Mouse (Mus musculus) adrenal gland, adult 2 months (tissue): Measurements from ENCODE around the gene Hdlbp. TPM values are rescaled to one million over a fixed set of nuclear protein-coding genes. Genes with fewer than 3 reads are reported as not detected.

Experiments
- DNase-seq: peaks from one replicate; pipeline ENCODE4 v3.0.0; 2021
- polyA plus RNA-seq: library from polyadenylated mRNA; depleted of rRNA; stranded (reverse); fragments of >200 nt; gene quantifications from 2 replicates; pipeline ENCODE4 v1.2.3, GENCODE M21; 2012; rRNA removed
- total RNA-seq, 2 experiments: library from RNA; stranded (reverse); gene quantifications; 2 replicates each; pipeline ENCODE4 v1.2.3; 2021

Hdlbp gene
- total and polyA plus RNA-seq, 3 experiments = 51.2 to 430 (median 314) TPM

DNA sequence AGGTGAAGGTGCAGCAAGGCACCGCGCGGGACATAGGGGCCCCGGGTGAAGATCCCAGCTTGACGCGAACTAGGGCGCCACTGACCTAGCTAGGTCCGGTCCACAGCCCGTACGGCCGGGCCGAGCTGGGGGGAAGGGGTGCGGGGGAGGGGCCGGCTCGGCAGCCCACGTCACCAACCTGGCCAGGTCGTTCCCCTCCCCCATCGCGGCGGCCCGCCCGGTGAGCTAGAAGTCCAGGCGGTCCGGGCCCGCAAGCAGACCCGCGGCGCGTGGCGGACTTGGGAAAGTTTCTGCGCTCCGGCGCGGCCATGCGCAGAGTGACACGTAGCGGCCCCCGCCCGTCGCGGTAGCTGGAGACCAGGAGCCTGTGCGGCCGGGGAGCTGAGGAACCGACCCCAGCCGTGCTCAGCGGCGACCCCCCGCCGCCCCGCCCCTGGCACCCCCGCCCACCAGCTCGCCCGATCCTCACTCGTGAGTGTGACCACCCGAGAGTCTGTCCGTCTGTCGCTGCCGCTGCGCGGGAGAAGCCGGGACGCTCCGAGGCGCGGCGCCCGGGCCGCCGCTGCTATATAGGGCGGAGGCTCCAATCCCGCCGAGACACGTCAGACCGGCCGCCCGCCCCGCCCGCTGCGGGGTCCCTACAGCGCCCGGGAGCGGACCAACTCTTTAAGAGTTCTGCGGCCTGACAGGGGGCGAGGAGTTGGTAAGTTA lies 33.3 kb downstream of the Hdlbp start:
- peak; percentile 91 for DNase-seq

DNA sequence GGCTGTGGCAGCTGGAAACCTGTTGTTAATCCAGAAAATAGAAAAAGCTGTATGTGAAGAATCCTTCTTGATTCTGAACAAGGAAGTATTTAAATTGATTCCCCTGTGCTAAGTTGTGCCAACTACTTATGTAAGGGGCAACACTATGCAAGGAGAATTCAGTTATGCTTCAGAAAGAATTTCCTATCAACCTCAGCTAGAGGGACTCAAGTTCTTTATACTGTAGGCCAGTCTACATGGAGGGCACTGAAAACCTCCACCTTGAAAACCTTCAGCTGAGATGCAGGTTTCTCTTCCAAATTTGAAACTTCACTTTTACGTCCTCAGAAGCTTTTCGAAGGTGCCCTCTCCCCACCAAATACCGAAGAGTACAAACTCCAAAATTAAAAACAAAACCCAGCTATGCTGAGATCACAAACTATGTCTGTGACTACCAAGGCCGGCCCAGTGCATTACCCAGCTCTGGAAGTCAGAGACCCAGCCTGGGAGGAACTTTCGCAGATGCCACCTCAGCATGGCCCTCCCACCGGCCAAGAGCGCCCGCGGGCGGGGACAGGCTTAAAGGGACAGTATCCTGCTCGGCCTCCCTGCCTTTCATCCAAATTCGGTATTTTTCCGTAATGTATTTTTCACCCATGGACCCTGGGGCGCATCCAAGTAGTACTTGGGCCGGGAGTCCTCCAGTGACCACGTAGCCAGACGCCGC lies 34.1 kb downstream of the Hdlbp start:
- DNase-seq = peak; percentile 94

DNA sequence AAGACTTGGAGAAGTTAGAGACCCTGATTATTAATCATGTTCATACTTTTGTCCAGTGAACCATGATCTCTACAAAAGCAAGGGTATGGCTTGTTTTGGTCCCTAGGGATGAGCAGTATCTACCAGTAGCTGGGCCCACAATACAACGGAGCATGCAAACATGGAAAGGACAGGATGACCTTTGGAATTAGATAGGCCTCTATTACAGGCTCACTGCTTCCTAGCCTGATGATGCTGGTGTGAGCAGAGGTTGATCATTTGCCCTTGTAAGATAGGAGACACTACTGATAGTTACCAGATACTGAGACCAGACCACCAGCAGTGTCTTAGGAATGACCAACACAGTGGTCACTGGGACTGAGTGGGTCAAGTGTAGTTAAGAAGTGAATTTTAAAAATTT lies 39.3 kb downstream of the Hdlbp start:
- no peak for DNase-seq

DNA sequence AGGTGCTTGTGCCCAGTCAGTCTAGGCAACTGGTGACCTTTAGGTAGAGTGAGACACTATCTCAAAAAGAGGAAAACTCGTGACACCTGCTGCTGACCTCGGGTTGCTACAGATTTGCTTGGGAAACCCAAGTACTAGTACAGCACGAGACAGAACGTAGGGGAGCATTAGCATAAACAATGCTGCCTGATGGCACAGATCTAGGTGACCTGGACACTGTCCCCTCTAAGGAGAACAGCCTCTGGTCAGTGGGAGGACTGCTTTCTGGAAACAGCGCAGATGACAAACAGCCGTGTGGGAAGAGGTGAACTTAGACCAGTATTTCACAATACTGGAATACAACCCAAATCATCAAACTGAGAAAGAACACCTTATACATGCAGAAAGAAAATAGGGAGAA lies 46.5 kb downstream of the Hdlbp start:
- DNase-seq = no peak

DNA sequence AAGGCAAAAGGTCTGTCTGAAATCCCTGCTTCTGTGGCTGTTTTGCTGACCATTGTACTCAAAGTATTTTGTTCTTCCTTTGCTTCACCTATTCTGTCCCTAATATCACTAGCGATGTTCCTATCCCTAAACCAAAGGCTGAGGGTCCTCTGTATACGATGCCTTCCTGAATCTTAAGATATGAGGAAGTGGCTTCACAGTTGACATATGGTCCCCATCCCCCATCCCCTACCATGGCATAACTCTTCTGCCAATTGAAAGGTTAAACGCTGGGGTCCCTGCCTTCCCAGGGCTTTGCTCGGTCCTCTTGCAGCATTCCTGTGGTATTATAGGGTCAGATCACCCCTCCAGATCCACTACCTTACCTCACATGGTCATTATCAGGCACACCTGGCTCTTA lies 75.2 kb downstream of the Hdlbp start:
- no peak for DNase-seq

DNA sequence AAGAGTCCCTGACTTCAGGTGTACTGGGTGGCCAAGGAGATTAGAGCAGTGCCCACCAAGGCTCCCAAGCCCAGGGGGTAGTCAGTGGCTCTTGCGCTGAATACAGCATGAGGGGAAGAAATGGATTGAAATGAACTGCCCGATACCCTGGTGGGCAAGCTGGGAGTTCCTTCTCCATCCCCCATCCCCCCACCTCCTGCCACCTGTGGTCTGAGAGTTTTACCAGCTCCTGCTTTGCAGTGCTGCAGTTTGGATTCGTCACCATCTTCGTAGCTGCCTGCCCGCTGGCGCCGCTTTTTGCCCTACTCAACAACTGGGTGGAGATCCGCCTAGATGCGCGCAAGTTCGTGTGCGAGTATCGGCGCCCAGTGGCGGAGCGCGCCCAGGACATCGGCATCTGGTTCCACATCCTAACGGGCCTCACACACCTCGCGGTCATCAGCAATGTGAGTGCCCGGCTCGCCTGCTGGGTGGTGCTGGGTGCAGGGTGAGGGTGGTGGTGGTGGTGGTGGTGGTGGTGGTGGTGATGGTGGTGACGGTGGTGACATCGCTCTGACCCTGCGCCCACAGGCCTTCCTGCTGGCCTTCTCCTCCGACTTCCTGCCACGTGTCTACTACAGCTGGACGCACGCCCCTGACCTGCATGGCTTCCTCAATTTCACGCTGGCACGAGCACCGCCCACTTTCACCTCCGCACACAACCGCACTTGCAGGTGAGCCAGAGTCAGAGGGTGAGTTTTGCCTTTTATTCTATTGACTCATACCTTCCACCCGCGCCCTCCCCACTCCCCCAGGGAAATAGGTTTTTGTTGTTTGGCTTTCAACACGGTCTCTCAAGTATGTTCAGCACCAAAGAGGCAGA lies 77.2 kb downstream of the Hdlbp start:
- no peak for DNase-seq

DNA sequence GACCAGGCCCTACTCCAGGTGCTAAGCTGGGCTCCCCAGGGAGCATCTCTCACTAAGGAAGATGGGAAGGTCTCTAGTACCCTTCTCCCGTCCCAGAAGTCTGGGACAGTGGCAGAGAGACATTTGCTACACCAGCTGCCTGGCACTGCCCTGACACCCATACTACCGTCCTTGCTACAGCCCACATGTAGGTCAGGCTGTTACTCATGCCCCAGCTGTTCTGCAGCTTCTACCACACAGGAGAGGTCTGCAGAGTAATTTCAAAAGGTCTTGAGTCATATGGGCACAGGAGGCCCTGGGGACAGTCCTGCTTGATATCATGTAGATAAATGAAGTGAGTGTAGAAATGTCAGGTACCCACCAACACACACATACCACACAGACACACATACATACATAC lies 89.7 kb downstream of the Hdlbp start:
- DNase-seq = peak; percentile 56

DNA sequence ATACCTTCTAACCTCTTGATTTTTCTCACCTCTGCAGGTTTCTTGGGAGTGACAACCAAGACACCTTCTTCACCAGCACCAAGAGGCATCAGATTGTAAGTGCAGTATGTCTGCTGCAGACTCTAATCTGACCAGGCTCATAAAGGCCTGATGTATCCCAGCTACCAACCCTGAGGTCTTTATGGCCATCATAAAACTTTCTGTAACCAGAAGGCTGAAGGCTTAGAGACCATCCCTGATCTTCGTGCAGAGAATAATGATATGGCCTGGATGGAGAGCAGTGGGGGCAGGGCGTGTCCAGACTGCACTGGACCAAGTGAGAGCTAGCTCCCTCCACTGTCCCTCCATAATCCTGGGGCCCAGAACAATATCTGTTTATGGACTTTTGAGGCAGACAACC lies 91.4 kb downstream of the Hdlbp start:
- no peak for DNase-seq

DNA sequence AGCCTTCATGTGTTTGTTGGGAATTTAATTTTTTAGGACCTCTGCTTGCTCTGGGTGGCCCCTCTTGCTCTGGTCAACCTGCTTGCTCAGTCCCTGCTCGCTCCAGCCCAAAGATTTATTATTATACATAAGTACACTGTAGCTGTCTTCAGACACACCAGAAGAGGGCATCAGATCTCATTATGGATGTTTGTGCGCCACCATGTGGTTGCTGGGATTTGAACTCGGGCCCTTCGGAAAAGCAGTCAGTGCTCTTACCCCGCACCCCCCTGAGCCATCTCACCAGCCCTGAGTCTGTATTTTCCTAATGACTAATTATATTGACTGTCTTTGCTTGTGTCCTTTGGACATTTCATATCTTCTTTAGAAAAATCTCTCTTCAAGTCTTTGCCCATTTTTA lies 99.5 kb downstream of the Hdlbp start:
- no peak for DNase-seq

DNA sequence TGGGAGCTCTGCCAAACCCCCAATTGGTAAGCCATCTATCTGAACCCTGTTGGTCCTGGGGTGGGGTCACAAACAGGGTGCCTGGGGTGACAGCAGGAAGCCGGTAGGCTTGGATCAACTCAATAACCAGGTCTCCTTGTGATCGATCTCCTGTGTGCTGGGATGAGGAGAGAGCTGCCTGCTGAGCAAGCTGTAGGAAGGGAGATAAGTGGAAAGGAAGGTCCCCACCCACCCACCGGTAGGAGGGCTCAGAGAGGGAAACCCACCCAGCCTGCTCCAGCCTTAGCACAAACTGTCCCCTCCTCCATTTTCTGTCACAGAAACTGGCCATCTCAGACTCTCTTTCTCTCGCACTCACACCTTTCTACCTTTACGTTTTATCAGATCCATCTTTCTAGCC lies 101.3 kb downstream of the Hdlbp start:
- no peak for DNase-seq

DNA sequence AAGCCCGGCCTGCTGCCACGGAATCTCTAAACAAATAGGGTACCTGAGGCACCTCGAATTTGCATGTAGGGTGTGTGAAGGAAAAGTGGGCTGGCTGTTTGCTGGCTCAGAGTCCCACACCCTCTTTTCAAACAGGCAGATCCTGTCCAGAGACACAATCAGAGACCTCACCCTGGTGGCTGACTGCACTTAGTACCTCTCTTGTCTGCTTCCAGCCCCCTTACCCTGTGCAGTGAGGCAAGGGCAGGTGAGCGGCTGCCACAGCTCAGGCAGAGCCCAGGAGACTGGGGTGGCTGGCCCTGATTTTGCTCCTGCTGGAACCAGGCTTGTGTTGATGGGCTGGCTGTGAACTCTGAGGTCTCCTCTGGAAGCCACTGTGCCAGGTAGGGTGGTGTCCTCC lies 105.0 kb downstream of the Hdlbp start, which contains the start of gene Ano7:
Ano7 (plus strand) TSS at position 266 of the 400 bp plus-strand sequence.
- no peak for DNase-seq

DNA sequence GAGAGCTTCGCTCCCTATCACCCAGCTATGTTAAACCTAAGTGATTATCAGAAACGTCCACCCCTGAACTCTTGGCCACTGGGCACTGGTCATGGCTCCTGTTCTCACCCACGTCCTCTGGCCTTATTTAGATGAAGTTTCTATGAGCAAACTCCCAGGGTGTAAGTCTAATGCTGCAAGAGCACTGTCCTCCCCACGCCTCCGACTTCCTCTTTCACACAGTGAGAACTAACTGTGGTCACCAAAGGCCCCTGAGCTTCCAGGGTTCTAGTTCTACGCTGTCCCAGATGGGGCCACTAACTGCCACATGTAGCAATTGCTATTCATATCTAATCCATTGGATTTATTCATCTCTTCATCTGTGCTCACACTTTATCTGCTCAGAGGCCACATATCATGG lies 113.0 kb downstream of the Hdlbp start:
- no peak for DNase-seq

DNA sequence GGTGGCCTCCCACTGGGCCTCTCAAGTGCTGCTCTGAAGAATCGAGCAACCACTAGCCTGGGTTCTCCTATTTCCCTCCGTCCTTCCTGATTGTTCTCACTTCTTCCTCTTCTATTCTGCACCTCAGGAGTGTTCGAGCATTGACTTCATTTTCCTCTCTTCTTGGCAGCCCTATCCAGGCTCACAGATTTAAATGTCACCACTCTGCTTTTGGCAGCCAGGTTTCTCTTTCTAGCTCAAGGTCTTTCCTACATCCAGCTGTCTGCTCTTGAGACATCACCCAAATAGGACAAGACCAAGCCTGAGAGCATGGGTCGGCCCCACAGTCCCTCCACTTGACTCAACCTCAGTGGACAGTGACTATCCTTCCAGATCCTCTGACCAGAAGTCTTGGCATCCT lies 116.0 kb downstream of the Hdlbp start:
- peak; percentile 37 for DNase-seq

Other genes starting within 250 kb of the Hdlbp start
- gene Sned1, start 243.0 kb downstream of the Hdlbp start, total RNA-seq = 10 to 100 TPM; 13.8 to 18.6 TPM
- 30.9 and 34.9 TPM in 2 replicates for gene Sned1, start 243.0 kb downstream of the Hdlbp start, polyA plus RNA-seq
- gene Mterf4, start 172.9 kb downstream of the Hdlbp start, total RNA-seq = 10 to 100 TPM; 25.8 to 28.7 TPM
- 7.2 and 9.0 TPM in 2 replicates for gene Mterf4, start 172.9 kb downstream of the Hdlbp start, polyA plus RNA-seq
- gene Ppp1r7, start 136.0 kb downstream of the Hdlbp start, total RNA-seq = 10 to 100 TPM; 18.2 to 24.0 TPM
- gene Ppp1r7, start 136.0 kb downstream of the Hdlbp start, polyA plus RNA-seq = 2.2 and 2.5 TPM in 2 replicates
- gene Pask, start 135.3 kb downstream of the Hdlbp start, total RNA-seq = 1 to 10 TPM; 2.3 to 5.9 TPM
- gene Pask, start 135.3 kb downstream of the Hdlbp start, polyA plus RNA-seq = 0.85 and 1.7 TPM in 2 replicates
- not detected for gene Ano7, start 104.9 kb downstream of the Hdlbp start, total RNA-seq
- gene Ano7, start 104.9 kb downstream of the Hdlbp start, polyA plus RNA-seq = 0.07 and 0.21 TPM in 2 replicates
- gene Farp2, start 33.3 kb upstream of the Hdlbp start, total RNA-seq = 10 to 100 TPM; 17.0 to 21.7 TPM
- 5.2 and 5.9 TPM in 2 replicates for gene Farp2, start 33.3 kb upstream of the Hdlbp start, polyA plus RNA-seq
- gene Stk25, start 179.8 kb upstream of the Hdlbp start, total RNA-seq = 100 to 1,000 TPM; 115 to 140 TPM
- 65.7 and 66.4 TPM in 2 replicates for gene Stk25, start 179.8 kb upstream of the Hdlbp start, polyA plus RNA-seq
- 10 to 100 TPM in 1 of 2 experiments, 1 to 10 TPM in 1; 8.9 to 16.4 TPM for gene Bok, start 206.8 kb upstream of the Hdlbp start, total RNA-seq
- gene Bok, start 206.8 kb upstream of the Hdlbp start, polyA plus RNA-seq = 54.5 and 93.1 TPM in 2 replicates